Mouse (Mus musculus): ENCODE results near the gene Galntl6. TPM values are rescaled to one million over a fixed set of nuclear protein-coding genes. Genes with fewer than 3 reads are reported as not detected.

Gene Galntl6
- polyA plus RNA-seq, 1 experiment from 2014 or later: not detected

DNA sequence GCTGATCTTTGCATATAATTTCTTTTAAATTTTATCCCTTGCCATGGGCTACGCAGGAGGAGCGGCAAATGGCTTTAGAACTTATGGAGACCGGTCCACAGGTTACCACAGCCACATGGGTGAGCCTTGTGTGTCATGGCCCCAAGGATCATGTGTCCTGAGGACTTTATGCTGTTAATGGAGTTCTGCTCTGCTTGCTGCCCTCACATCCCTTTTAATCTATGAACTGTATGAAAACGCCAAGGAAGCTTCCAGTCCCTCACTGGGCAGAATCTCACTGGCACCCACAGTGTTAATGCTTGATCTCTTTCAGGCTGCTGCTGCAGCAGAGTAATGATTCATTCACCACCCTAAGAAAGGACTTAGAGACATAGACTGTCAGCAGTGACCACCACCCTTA, 935.1 kb downstream of the Galntl6 start:
- Histone ChIP-seq H3K4me3 (ENCODE audit: low read depth, low read length) (no peak overlapping the region), H3K9me3 (ENCODE audit: low read length) (no peaks in the 10 kb centered on the region), H3K4me2 (ENCODE audit: low read depth, low read length) (no peak overlapping the region), H3K36me3 (replicated peaks; ENCODE audit: insufficient read depth, low read length) (no peaks in the 10 kb centered on the region), H3K27me3 (ENCODE audit: insufficient read depth, low read length) (no peaks in the 10 kb centered on the region), H3K4me1 (ENCODE audit: insufficient read depth) (no peaks in the 10 kb centered on the region), H3K9ac (replicated peaks) (no peak overlapping the region), H3K27ac (ENCODE audit: low read depth) (no peak overlapping the region)
- WGBS (ENCODE audit: insufficient replicate concordance): 73% methylated on average over 4 of the region's 4 CpGs
- no peak for ATAC-seq
- DNase-seq: no peak
- no peak for TF ChIP-seq CTCF (IDR thresholded peaks at IDR 0.05; ENCODE audit: low read depth)
- TF ChIP-seq EP300 (IDR thresholded peaks at IDR 0.05; ENCODE audit: low read depth): no peak

GRCm38 (mm10) chr8:57974093-57974492, 938.3 kb downstream of the Galntl6 start:
- Histone ChIP-seq H3K4me3 (ENCODE audit: low read depth, low read length) (no peak overlapping the region), H3K4me2 (ENCODE audit: low read depth, low read length) (no peak overlapping the region), H3K27ac (ENCODE audit: low read depth) (no peak overlapping the region), H3K36me3 (replicated peaks; ENCODE audit: insufficient read depth, low read length) (no peaks in the 10 kb centered on the region), H3K27me3 (ENCODE audit: insufficient read depth, low read length) (no peaks in the 10 kb centered on the region), H3K9ac (replicated peaks) (no peak overlapping the region), H3K9me3 (ENCODE audit: low read length) (no peaks in the 10 kb centered on the region), H3K4me1 (ENCODE audit: insufficient read depth) (no peaks in the 10 kb centered on the region)
- ATAC-seq (no peak), DNase-seq (no peak)
- TF ChIP-seq CTCF (IDR thresholded peaks at IDR 0.05; ENCODE audit: low read depth) (no peak), EP300 (IDR thresholded peaks at IDR 0.05; ENCODE audit: low read depth) (no peak)
- 40% methylated on average over 2 of the region's 2 CpGs for WGBS (ENCODE audit: insufficient replicate concordance)

DNA sequence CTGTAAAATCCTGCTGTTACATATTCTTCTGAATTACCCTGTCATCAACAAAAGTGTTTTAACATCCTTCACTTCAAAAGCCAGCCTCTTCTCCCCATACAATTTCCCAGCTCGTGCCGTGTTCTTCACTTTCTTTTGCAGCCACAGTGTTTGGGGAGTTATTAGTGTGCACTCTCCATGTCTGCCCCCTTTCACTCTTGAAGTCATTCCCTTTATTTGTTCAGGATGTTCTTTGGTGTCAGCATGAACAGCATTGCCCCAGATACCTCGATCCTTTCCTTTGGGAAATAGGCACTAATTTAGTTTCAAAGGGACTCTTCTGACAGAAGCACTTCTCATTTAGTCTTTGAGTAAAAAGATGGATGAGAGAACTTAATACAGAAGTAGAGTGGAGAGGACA, 939.6 kb downstream of the Galntl6 start:
- Histone ChIP-seq H3K4me2 (ENCODE audit: low read depth, low read length) (no peak overlapping the region), H3K36me3 (replicated peaks; ENCODE audit: insufficient read depth, low read length) (no peaks in the 10 kb centered on the region), H3K4me3 (ENCODE audit: low read depth, low read length) (no peak overlapping the region), H3K9ac (replicated peaks) (no peak overlapping the region), H3K9me3 (ENCODE audit: low read length) (no peaks in the 10 kb centered on the region), H3K4me1 (ENCODE audit: insufficient read depth) (no peaks in the 10 kb centered on the region), H3K27me3 (ENCODE audit: insufficient read depth, low read length) (no peaks in the 10 kb centered on the region), H3K27ac (ENCODE audit: low read depth) (no peak overlapping the region)
- no peak for TF ChIP-seq EP300 (IDR thresholded peaks at IDR 0.05; ENCODE audit: low read depth)
- TF ChIP-seq CTCF (IDR thresholded peaks at IDR 0.05; ENCODE audit: low read depth): no peak
- DNase-seq: no peak
- 65% methylated on average over 3 of the region's 3 CpGs for WGBS (ENCODE audit: insufficient replicate concordance)
- no peak for ATAC-seq

- Histone ChIP-seq H3K36me3 (replicated peaks; ENCODE audit: insufficient read depth, low read length) (no peaks in the 10 kb centered on the region), H3K9ac (replicated peaks) (no peak overlapping the region), H3K27ac (ENCODE audit: low read depth) (no peak overlapping the region), H3K27me3 (ENCODE audit: insufficient read depth, low read length) (no peaks in the 10 kb centered on the region), H3K4me3 (ENCODE audit: low read depth, low read length) (no peak overlapping the region), H3K9me3 (ENCODE audit: low read length) (no peaks in the 10 kb centered on the region), H3K4me1 (ENCODE audit: insufficient read depth) (no peaks in the 10 kb centered on the region), H3K4me2 (ENCODE audit: low read depth, low read length) (no peak overlapping the region)
- DNase-seq (no peak), ATAC-seq (no peak)
- WGBS (ENCODE audit: insufficient replicate concordance): 25% methylated on average over 6 of the region's 6 CpGs
- no peak for TF ChIP-seq EP300 (IDR thresholded peaks at IDR 0.05; ENCODE audit: low read depth)
- TF ChIP-seq CTCF (IDR thresholded peaks at IDR 0.05; ENCODE audit: low read depth): peak; percentile 40
These were observed 945.8 kb downstream of the Galntl6 start for GRCm38 (mm10) chr8:57966676-57967075.

DNA sequence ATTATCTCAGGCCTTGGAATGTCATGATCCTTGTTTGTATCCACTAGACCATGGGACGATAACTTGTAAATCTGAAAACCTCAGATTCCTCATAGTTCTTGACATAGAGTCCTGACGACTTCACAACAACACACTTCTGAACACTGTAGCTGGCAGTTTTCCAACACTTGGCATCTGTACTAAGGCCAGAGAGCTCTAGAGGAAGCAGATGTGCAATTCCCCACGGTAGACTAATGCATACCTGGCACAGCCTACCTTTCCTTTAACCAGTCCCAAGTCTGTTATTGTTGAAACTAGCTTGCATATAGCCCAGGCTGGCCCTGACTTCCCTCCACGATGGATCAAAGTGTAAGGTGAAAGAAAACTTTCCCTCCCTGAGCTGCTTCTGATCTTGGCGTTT, 946.9 kb downstream of the Galntl6 start:
- ATAC-seq: no peak

GRCm38 (mm10) chr8:57962286-57963110, 949.9 kb downstream of the Galntl6 start:
- TF ChIP-seq EP300 (IDR thresholded peaks at IDR 0.05; ENCODE audit: low read depth) (no peak), CTCF (IDR thresholded peaks at IDR 0.05; ENCODE audit: low read depth) (no peak)
- Histone ChIP-seq H3K9ac (replicated peaks) (no peak overlapping the region), H3K4me3 (ENCODE audit: low read depth, low read length) (no peak overlapping the region), H3K27ac (ENCODE audit: low read depth) (no peak overlapping the region), H3K9me3 (ENCODE audit: low read length) (no peaks in the 10 kb centered on the region), H3K4me1 (ENCODE audit: insufficient read depth) (no peaks in the 10 kb centered on the region), H3K27me3 (ENCODE audit: insufficient read depth, low read length) (no peaks in the 10 kb centered on the region), H3K36me3 (replicated peaks; ENCODE audit: insufficient read depth, low read length) (no peaks in the 10 kb centered on the region), H3K4me2 (ENCODE audit: low read depth, low read length) (no peak overlapping the region)
- 60% methylated on average over 12 of the region's 12 CpGs for WGBS (ENCODE audit: insufficient replicate concordance)
- DNase-seq (no peak), ATAC-seq (no peak)

More for the DNA sequence above, 946.9 kb downstream of the Galntl6 start:
- Histone ChIP-seq H3K9ac (replicated peaks) (no peak overlapping the region), H3K4me1 (ENCODE audit: insufficient read depth) (no peaks in the 10 kb centered on the region), H3K4me2 (ENCODE audit: low read depth, low read length) (no peak overlapping the region), H3K36me3 (replicated peaks; ENCODE audit: insufficient read depth, low read length) (no peaks in the 10 kb centered on the region), H3K9me3 (ENCODE audit: low read length) (no peaks in the 10 kb centered on the region), H3K27me3 (ENCODE audit: insufficient read depth, low read length) (no peaks in the 10 kb centered on the region), H3K27ac (ENCODE audit: low read depth) (no peak overlapping the region), H3K4me3 (ENCODE audit: low read depth, low read length) (no peak overlapping the region)
- TF ChIP-seq CTCF (IDR thresholded peaks at IDR 0.05; ENCODE audit: low read depth) (no peak), EP300 (IDR thresholded peaks at IDR 0.05; ENCODE audit: low read depth) (no peak)
- WGBS (ENCODE audit: insufficient replicate concordance): 57% methylated on average over 5 of the region's 5 CpGs
- DNase-seq: no peak
